Mouse (Mus musculus) limb, embryonic 10.5 days (tissue): ENCODE measurements around the gene Gnl2. TPM values are rescaled to one million over a fixed set of nuclear protein-coding genes. Genes with fewer than 3 reads are reported as not detected.
A peak's percentile ranks its signal among the peaks of the same experiment; 100 is the strongest.

Source experiments
- DNase-seq: peaks from one replicate; pipeline ENCODE4 v3.0.0-alpha.2; 2017; ENCODE audit warnings: low spot score
- H3K27ac ChIP-seq: fragments of 300-500 bp; sonication (generic); 2 replicates; pipeline ENCODE4 v1.5.1; 2016; ENCODE audit warnings: mild to moderate bottlenecking
- H3K27me3 ChIP-seq: fragments of 300-500 bp; sonication (generic); 2 replicates; pipeline ENCODE4 v1.6.1; 2016; ENCODE audit warnings: low read depth, mild to moderate bottlenecking; ENCODE audit not compliant: poor library complexity, severe bottlenecking
- H3K36me3 ChIP-seq: fragments of 300-500 bp; sonication (generic); 2 replicates; pipeline ENCODE4 v1.6.1; 2016; ENCODE audit warnings: mild to moderate bottlenecking, moderate library complexity
- H3K4me1 ChIP-seq: fragments of 300-500 bp; sonication (generic); 2 replicates; pipeline ENCODE4 v1.6.1; 2016
- H3K4me3 ChIP-seq: fragments of 300-500 bp; sonication (generic); 2 replicates; pipeline ENCODE4 v1.5.1; 2016; ENCODE audit warnings: mild to moderate bottlenecking, moderate library complexity
- H3K9me3 ChIP-seq: fragments of 300-500 bp; sonication (generic); replicated peaks from 2 replicates; pipeline ENCODE4 v1.6.1; 2016; ENCODE audit warnings: mild to moderate bottlenecking
- WGBS: fragments of 180-500 bp; shearing (Covaris S2); methylation state at CpG from one replicate; pipeline ENCODE4 v1.1.7; 2016; 5-methylcytosine and 5-hydroxymethylcytosine counted together
- polyA plus RNA-seq: library from polyadenylated mRNA; unstranded; fragments of >200 nt; fragmentation: Nextera tagmentation; extraction: Ambion mirVana; gene quantifications from 2 replicates; pipeline ENCODE4 v1.2.1, GENCODE M21; 2016

Gene Gnl2
- polyA plus RNA-seq, 1 experiment from 2014 or later = 83.7 TPM

DNA sequence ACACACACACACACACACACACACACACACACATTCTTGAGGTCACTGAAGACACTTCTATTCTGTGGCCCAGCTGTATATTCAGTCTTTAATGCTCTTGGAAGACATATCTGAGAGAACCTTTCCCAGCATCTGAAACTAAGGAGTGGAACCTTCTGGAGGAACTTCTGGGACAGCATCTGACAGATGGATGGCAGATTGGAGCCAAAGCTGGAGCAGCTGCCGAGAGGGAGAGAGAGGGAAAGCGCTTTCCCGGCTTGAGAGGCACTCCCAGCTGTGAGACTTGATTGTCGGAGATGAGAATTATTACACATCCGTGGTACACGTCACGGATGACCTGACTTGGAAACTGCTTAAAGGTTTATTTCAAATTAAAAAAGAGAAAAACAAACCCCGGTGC is 7.7 kb upstream of the Gnl2 start:
- no peaks in the 10 kb centered on the region for H3K36me3 ChIP-seq
- 74% methylated on average over 8 of the region's 8 CpGs for WGBS
- no peak overlapping the region for H3K4me3 ChIP-seq
- peaks cover 5% of the 10 kb centered on the region for H3K4me1 ChIP-seq
- no peak for DNase-seq
- H3K27ac ChIP-seq = no peak overlapping the region
- H3K9me3 ChIP-seq = no peaks in the 10 kb centered on the region
- H3K27me3 ChIP-seq = peaks cover 95% of the 10 kb centered on the region

DNA sequence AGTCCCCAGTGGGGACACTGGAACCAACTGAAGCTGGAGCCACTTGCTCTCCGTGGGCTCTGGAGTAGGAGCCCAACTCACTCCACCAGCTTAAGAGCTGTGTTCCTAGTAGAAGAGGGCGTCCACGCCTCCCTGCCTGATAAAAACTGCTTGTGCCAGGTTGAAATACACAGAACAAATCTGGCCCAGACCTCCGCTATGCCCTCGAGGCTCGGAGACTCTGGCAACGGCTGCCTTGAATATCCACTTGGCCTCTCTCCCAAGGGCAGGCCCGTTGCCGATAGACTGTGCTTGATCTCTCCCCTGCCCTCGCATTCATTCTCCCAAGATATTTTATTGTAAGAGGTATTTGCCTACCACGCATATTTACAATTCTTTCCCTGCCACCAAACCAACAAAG is 1.0 kb downstream of the Gnl2 start:
- no peak overlapping the region for H3K27ac ChIP-seq
- no peaks in the 10 kb centered on the region for H3K9me3 ChIP-seq
- 88% methylated on average over 11 of the region's 11 CpGs for WGBS
- no peaks in the 10 kb centered on the region for H3K4me1 ChIP-seq
- H3K27me3 ChIP-seq = peaks cover 93% of the 10 kb centered on the region
- H3K4me3 ChIP-seq = no peak overlapping the region
- DNase-seq = no peak
- no peaks in the 10 kb centered on the region for H3K36me3 ChIP-seq

DNA sequence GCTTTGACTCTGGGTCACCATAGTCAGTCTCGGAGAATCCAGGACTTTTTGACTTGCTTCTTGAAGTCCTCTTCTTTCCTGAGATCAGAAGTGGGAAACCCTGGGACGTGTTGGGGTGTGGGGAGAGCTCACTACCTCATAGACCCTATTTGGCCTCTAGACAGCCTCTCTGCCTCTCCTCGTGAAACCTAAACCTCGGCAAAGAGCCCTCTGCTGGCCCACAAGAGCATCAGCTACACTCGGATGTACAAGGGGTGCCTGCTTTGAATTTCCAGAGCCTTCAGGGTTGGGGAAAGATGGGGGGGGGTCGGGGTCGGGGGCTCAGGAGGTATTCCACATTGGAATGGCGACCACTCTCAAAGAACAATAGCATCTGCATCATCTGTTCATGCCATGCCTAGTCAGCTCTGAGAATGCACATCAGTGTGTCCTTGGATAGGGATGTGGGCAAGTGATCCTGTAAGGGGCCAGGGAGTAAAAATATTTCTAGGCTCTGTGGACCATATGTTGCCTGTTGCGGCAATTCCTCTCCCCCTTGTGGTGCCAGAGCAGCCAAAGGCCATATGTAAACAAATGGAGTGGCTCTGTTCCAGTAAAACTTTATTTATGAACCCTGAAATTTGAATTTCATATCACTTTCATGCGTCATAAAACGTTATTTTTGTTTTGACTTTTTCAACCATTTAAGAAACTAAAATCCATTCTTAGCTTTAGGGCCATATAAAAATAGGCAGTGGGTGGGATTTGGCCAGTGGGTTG is 4.6 kb downstream of the Gnl2 start:
- H3K27me3 ChIP-seq = peaks cover 93% of the 10 kb centered on the region
- no peaks in the 10 kb centered on the region for H3K4me1 ChIP-seq
- no peak overlapping the region for H3K27ac ChIP-seq
- H3K9me3 ChIP-seq = no peaks in the 10 kb centered on the region
- H3K36me3 ChIP-seq = no peaks in the 10 kb centered on the region
- peak; percentile 40 for DNase-seq
- WGBS = 37% methylated on average over 11 of the region's 11 CpGs
- H3K4me3 ChIP-seq = no peak overlapping the region

DNA sequence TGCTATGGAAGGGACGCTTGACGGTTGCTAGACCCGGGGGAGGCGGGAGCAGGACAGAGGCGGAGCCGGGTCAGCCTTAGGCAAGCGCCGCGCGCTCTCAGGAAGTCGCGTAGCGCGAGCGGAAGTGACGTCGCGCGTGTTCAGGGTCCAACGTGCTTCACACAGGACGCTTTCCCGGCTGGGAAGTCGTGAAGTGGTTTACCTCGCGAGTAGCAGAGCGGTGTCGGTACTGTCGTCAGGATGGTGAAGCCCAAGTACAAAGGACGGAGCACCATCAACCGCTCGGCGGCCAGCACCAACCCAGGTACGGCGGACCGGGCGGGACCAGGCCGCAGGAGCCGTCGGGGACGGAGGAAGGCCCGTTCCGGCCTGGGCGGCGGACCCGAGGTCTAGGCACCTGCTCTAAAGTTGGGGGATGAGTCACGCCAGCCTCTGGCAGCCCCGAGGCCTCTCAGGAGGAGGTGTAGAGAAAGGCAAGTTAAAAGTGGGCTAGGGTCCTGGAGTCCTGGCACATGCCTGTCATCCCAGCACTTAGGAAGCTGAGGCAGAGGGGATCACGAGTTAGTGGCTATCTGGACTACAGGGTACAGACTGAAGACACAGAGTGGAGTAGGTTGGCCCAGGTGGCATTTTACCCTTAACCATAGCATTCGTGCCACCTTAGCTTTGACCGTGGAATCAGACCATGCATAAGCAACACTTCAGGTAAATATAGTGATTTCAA is 13.7 kb downstream of the Gnl2 start:
- Histone ChIP-seq H3K27ac (peak overlapping the region; percentile 89), H3K9me3 (no peaks in the 10 kb centered on the region), H3K4me1 (peaks cover 18% of the 10 kb centered on the region), H3K27me3 (peaks cover 34% of the 10 kb centered on the region), H3K36me3 (peaks cover 30% of the 10 kb centered on the region), H3K4me3 (peak overlapping the region; percentile 99)
- peak; percentile 99 for DNase-seq
- WGBS = under 1% methylated on average over 50 of the region's 50 CpGs

DNA sequence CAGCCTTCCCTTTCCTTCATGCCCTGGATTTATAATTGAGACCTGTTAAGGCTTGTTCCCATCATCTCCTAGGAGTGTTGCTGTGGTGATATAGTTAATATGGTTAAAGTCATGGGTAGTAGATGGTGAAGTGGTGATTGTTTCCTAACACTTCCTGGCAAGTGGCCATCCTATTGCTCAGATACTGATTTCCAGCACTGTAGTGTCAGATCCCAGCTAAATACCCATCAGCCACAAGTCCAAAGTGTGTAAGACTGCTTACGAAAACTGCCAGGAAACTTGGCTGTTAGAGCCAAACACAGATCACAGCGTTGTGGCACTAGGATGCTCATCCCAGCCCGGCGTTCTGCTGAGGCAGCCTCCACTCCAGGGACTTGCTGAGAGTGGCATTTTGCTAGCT is 18.0 kb downstream of the Gnl2 start:
- WGBS = 94% methylated on average over 4 of the region's 4 CpGs
- Histone ChIP-seq H3K36me3 (peaks cover 71% of the 10 kb centered on the region), H3K27ac (no peak overlapping the region), H3K4me3 (no peak overlapping the region), H3K9me3 (no peaks in the 10 kb centered on the region), H3K27me3 (no peaks in the 10 kb centered on the region), H3K4me1 (peaks cover 16% of the 10 kb centered on the region)
- DNase-seq = no peak

DNA sequence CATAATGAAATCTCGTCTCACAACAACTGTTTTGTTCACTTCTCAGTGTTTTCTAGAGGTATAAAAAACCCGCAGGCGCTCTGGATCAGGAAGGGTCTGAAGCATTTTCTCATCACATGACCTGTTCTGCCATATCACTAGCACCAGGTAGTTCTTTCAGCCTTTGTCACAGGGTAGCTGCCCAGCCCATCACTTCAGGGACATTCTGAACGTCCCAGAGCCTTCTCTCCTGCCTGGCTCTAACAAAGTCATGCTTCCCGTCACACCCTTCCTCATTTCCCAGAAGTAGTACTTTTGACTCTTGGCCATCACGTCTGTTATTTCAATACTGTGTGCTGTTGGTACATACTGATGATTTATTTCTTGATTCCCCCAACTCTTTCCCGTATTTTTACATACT is 28.1 kb downstream of the Gnl2 start:
- no peak overlapping the region for H3K4me3 ChIP-seq
- H3K36me3 ChIP-seq = peaks cover 99% of the 10 kb centered on the region
- DNase-seq = no peak
- no peaks in the 10 kb centered on the region for H3K27me3 ChIP-seq
- WGBS = 91% methylated on average over 7 of the region's 7 CpGs
- no peaks in the 10 kb centered on the region for H3K4me1 ChIP-seq
- no peaks in the 10 kb centered on the region for H3K9me3 ChIP-seq
- H3K27ac ChIP-seq = no peak overlapping the region

DNA sequence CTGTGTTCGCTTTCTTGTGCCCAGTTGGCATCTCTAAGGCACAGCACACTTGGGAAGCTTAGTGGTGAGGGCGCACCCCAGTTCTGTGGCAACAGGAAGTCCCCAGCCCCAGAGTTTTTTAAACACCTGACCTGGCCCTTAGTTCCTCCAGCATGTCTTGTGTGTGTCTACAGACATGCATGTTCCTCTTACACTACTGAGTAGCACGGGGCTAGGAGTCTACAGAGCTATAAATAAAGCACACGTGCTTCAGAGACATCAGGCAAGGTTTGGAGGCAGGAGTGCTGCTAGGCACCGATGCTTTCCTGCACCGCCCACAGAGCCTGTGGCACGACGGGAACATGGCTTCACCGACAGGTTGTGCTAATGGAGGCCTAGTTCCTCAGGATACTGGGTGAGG is 39.0 kb downstream of the Gnl2 start:
- H3K36me3 ChIP-seq = peaks cover 59% of the 10 kb centered on the region
- no peaks in the 10 kb centered on the region for H3K9me3 ChIP-seq
- peaks cover 45% of the 10 kb centered on the region for H3K27me3 ChIP-seq
- WGBS = 93% methylated on average over 9 of the region's 9 CpGs
- H3K4me3 ChIP-seq = no peak overlapping the region
- no peak overlapping the region for H3K27ac ChIP-seq
- peaks cover 39% of the 10 kb centered on the region for H3K4me1 ChIP-seq
- no peak for DNase-seq

DNA sequence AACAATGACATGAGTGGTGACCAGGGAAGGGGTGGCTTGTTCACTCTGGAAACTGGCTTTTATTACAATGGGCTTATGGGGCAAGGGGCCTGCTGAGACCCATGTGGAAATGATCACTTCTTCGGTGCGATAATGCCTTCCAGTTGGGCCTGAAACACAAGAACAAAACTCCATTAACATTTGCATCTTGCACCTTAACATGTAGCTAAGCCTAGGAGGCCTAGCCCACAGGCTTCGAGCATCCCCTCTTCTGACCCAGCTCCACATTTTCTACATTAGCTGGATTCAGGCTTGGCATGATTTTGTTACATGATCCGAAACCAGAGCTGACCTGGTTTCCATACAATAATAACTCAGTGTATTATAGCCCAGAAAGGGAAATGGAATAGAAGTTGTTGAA is 40.1 kb downstream of the Gnl2 start:
- peak; percentile 47 for DNase-seq
- Histone ChIP-seq H3K9me3 (no peaks in the 10 kb centered on the region), H3K27ac (peak overlapping the region; percentile 57; the same call in 1 of the 2 replicates), H3K27me3 (peaks cover 46% of the 10 kb centered on the region), H3K4me1 (peaks cover 39% of the 10 kb centered on the region), H3K4me3 (no peak overlapping the region), H3K36me3 (peaks cover 49% of the 10 kb centered on the region)
- WGBS = 48% methylated on average over 4 of the region's 4 CpGs

DNA sequence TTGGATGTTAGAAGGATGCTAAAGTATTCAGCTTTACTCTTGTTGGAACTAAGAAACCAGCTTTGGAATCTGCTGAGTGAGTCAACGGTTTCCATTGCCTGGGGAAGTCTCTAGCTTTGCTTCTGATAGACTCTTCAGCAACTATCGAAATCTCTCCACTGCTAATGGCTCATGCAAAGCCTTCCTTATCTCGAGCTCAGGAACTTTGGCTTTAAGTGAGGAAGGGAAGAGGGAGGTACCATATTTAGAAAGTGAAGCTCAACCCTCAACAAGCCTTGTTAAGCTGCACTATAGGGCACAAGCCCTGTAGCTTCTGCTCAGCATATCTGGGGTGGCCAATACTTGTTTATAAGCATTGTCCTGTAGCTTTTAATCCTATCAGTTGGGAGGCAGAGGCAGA is 40.9 kb downstream of the Gnl2 start:
- Histone ChIP-seq H3K36me3 (peaks cover 41% of the 10 kb centered on the region), H3K9me3 (no peaks in the 10 kb centered on the region), H3K27ac (peak overlapping the region; percentile 20; the same call in 1 of the 2 replicates), H3K4me3 (no peak overlapping the region), H3K27me3 (peaks cover 45% of the 10 kb centered on the region), H3K4me1 (peaks cover 39% of the 10 kb centered on the region)
- DNase-seq = no peak
- WGBS = 47% methylated on average over 3 of the region's 3 CpGs

DNA sequence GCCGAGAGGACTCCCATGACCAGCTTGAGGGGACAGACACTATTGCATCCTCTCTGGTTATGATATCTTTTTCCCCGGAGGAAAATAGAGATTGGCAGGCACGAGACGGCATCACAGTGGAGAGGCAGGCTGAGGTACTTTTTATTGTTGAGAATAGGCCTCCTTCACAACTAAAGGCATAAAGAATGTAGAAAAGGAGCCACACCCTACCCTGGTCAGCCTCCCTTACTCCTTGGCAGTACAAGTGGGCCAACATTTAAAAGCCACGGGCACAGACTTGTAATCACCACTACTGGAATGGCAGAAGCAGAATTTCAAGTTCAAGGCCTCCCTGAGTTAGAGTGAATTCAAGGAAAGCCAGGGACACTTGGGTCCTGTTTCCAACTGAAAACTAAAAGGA is 41.6 kb downstream of the Gnl2 start:
- Histone ChIP-seq H3K27me3 (peaks cover 42% of the 10 kb centered on the region), H3K9me3 (no peaks in the 10 kb centered on the region), H3K4me1 (peaks cover 39% of the 10 kb centered on the region), H3K27ac (no peak overlapping the region), H3K4me3 (no peak overlapping the region), H3K36me3 (peaks cover 33% of the 10 kb centered on the region)
- no peak for DNase-seq
- WGBS = 60% methylated on average over 5 of the region's 5 CpGs

DNA sequence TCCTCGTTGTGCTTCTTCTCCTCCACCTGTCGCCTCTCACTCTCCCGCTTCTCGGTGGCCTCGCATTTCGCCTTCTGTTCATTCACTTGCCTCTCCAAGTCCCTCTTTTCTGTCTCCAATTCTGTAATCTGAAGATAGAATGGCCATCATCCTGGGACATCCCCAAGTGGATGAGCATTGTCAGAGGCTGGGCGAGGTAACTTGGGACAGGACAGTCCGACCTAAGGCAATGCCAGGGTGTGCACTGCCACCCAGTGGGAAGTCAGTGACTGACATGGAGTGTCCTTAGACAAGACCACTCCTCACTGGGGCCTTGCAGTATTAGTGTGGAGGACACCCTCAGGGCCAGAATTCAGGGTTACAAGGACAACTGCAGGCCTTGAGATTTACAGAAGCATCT is 42.6 kb downstream of the Gnl2 start:
- DNase-seq = peak; percentile 70
- H3K4me1 ChIP-seq = peaks cover 39% of the 10 kb centered on the region
- H3K9me3 ChIP-seq = no peaks in the 10 kb centered on the region
- H3K36me3 ChIP-seq = peaks cover 23% of the 10 kb centered on the region
- 3% methylated on average over 8 of the region's 8 CpGs for WGBS
- peak overlapping the region; percentile 13; the same call in 1 of the 2 replicates for H3K4me3 ChIP-seq
- H3K27me3 ChIP-seq = peaks cover 38% of the 10 kb centered on the region
- H3K27ac ChIP-seq = no peak overlapping the region

DNA sequence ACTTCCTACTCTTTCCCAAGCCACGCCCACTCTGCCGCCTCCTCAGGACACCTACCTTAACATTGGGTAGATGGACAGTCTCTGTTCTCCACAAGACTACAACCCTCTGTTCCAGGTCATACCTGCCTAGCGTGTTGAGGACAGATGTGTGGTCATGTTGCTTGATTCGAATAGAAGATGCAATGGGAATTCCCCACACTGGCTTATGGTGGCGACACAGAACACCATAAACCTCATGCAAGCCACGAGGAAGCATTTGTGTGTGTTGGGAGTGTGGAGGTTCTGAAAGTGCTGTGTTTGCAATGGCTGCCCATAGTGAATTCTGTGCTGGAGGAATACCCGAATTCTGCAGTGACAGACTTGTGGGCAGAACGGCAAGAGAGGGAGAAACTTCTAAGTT is 47.4 kb downstream of the Gnl2 start:
- Histone ChIP-seq H3K36me3 (peaks cover 9% of the 10 kb centered on the region), H3K4me3 (no peak overlapping the region), H3K27me3 (peaks cover 33% of the 10 kb centered on the region; the same call in 1 of the 2 replicates), H3K9me3 (no peaks in the 10 kb centered on the region), H3K4me1 (peaks cover 25% of the 10 kb centered on the region), H3K27ac (no peak overlapping the region)
- 76% methylated on average over 8 of the region's 8 CpGs for WGBS
- no peak for DNase-seq

DNA sequence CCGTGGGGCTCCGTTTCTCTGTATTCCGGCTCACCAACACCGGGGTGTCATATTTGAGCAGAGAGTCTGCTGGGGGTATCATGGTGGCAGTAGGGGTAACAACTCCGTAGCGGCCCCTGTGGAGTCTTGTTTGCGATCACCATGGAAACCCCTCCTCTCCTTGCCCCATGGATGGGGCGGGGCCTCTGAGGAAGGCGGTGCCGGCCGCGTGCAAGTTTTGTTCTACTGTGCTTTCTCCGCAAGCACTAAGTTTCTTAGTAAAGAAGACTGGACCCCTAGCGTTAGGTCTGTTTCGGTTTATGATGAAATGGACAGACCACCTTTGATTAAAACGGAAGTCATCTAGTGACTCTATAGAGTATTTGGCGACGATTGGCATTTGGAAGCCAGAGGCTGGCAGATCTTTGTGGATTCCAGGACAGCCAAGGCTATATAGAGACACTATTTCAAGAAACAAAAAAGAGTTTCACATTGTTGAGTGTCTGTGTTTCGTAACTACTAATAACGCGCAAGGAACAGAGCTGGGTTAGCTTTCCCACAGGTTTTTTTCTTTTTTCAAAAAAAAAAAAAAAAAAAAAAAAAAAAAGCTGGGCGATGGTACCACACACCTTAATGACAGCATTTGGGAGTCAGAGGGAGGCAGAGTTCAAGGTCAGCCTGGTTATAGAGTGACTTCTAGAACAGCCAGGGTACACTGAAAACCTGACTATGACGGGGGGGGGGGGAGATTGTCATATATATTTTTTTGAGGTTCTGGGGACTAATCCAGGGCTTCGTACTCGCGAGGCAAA is 49.3 kb downstream of the Gnl2 start, which contains the start of gene Dnali1:
Dnali1 (minus strand) TSS at position 187 of the 791 bp plus-strand sequence.
- WGBS = 5% methylated on average over 26 of the region's 26 CpGs
- Histone ChIP-seq H3K36me3 (peaks cover 28% of the 10 kb centered on the region), H3K27me3 (peaks cover 20% of the 10 kb centered on the region; the same call in 1 of the 2 replicates), H3K9me3 (no peaks in the 10 kb centered on the region), H3K27ac (peak within 1 kb of the TSS; percentile 86), H3K4me3 (peak within 1 kb of the TSS; percentile 97), H3K4me1 (peaks cover 23% of the 10 kb centered on the region)
- peak; percentile 70 for DNase-seq
